Mouse (Mus musculus) neural tube, embryonic 11.5 days (tissue): ENCODE measurements at regions not wholly inside any gene's neighbourhood (a gene's known extent, or its start where the extent isn't known, plus 50 kb on each side); places are given as distances from the start of the nearest gene placed in this dataset.

Source experiments
- ATAC-seq: fragments of 200-750 bp; cut with Nextera tagmentation; 2 replicates; pipeline ENCODE4 v1.8.0; 2017; ENCODE audit warnings: moderate number of reproducible peaks, mild to moderate bottlenecking, moderate TSS enrichment, moderate library complexity; ENCODE audit not compliant: insufficient read depth, low FRiP score, low TSS enrichment
- DNase-seq: peaks from one replicate; pipeline ENCODE4 v3.0.0-alpha.2; 2015; ENCODE audit warnings: low spot score
- H3K27ac ChIP-seq: fragments of 300-500 bp; sonication (generic); 2 replicates; pipeline ENCODE4 v1.5.1; 2014; ENCODE audit warnings: low read depth, mild to moderate bottlenecking, low read length
- H3K27me3 ChIP-seq: fragments of 300-500 bp; sonication (generic); 2 replicates; pipeline ENCODE4 v1.6.1; 2014; ENCODE audit warnings: mild to moderate bottlenecking, low read length, mixed read lengths; ENCODE audit not compliant: control insufficient read depth, insufficient read depth
- H3K36me3 ChIP-seq: fragments of 300-500 bp; sonication (generic); 2 replicates; pipeline ENCODE4 v1.6.1; 2014; ENCODE audit warnings: mild to moderate bottlenecking, low read length, moderate library complexity, mixed read lengths; ENCODE audit not compliant: control insufficient read depth, insufficient read depth
- H3K4me1 ChIP-seq: fragments of 300-500 bp; sonication (generic); 2 replicates; pipeline ENCODE4 v1.6.1; 2014; ENCODE audit warnings: low read length, mixed read lengths; ENCODE audit not compliant: control insufficient read depth, insufficient read depth
- H3K4me2 ChIP-seq: fragments of 300-500 bp; sonication (generic); 2 replicates; pipeline ENCODE4 v1.6.1; 2014; ENCODE audit warnings: low read depth, mild to moderate bottlenecking, moderate library complexity
- H3K4me3 ChIP-seq: fragments of 300-500 bp; sonication (generic); 2 replicates; pipeline ENCODE4 v1.5.1; 2014; ENCODE audit warnings: low read depth, low read length
- H3K9ac ChIP-seq: fragments of 300-500 bp; sonication (generic); 2 replicates; pipeline ENCODE4 v1.6.1; 2014; ENCODE audit warnings: mild to moderate bottlenecking, low read length
- H3K9me3 ChIP-seq: fragments of 300-500 bp; sonication (generic); 2 replicates; pipeline ENCODE4 v1.6.1; 2016; ENCODE audit warnings: low read length; ENCODE audit not compliant: control insufficient read depth
- WGBS: fragments of 180-500 bp; shearing (Covaris S2); extraction: QIAGEN DNeasy Blood & Tissue Kit; methylation state at CpG from one replicate; pipeline ENCODE4 v1.1.7; 2014; 5-methylcytosine and 5-hydroxymethylcytosine counted together

GRCm38 (mm10) chr3:147133408-147133807 lies 281.2 kb downstream of the Ttll7 start:
- Histone ChIP-seq H3K36me3 (no peaks in the 10 kb centered on the region), H3K4me1 (no peaks in the 10 kb centered on the region), H3K27me3 (no peaks in the 10 kb centered on the region), H3K4me3 (no peak overlapping the region), H3K27ac (no peak overlapping the region), H3K4me2 (no peak overlapping the region), H3K9me3 (no peaks in the 10 kb centered on the region), H3K9ac (no peak overlapping the region)
- 88% methylated on average over 13 of the region's 13 CpGs for WGBS
- ATAC-seq (no peak), DNase-seq (no peak)

- Histone ChIP-seq H3K4me2 (no peak overlapping the region), H3K9ac (no peak overlapping the region), H3K36me3 (no peaks in the 10 kb centered on the region), H3K4me1 (no peaks in the 10 kb centered on the region), H3K4me3 (no peak overlapping the region), H3K27ac (no peak overlapping the region), H3K9me3 (no peaks in the 10 kb centered on the region), H3K27me3 (no peaks in the 10 kb centered on the region)
- ATAC-seq (no peak), DNase-seq (no peak)
- 64% methylated on average over 3 of the region's 3 CpGs for WGBS
Observed at GRCm38 (mm10) chr3:147140414-147140813, 288.2 kb downstream of the Ttll7 start.

- H3K4me2 ChIP-seq, result no peak overlapping the region
- no peaks in the 10 kb centered on the region for H3K36me3 ChIP-seq
- no peak overlapping the region for H3K27ac ChIP-seq
- WGBS, result 47% methylated on average over 3 of the region's 3 CpGs
- H3K4me3 ChIP-seq, result no peak overlapping the region
- no peaks in the 10 kb centered on the region for H3K27me3 ChIP-seq
- no peaks in the 10 kb centered on the region for H3K4me1 ChIP-seq
- no peak overlapping the region for H3K9ac ChIP-seq
- no peaks in the 10 kb centered on the region for H3K9me3 ChIP-seq
- ATAC-seq, result no peak
- no peak for DNase-seq
Observed at GRCm38 (mm10) chr3:147153456-147153855, 301.3 kb downstream of the Ttll7 start.

GRCm38 (mm10) chr3:147153998-147154397 lies 301.8 kb downstream of the Ttll7 start:
- WGBS, result 59% methylated on average over 2 of the region's 2 CpGs
- no peak for DNase-seq
- H3K4me2 ChIP-seq, result no peak overlapping the region
- no peaks in the 10 kb centered on the region for H3K9me3 ChIP-seq
- H3K27ac ChIP-seq, result no peak overlapping the region
- H3K9ac ChIP-seq, result no peak overlapping the region
- no peaks in the 10 kb centered on the region for H3K36me3 ChIP-seq
- no peak for ATAC-seq
- H3K4me1 ChIP-seq, result no peaks in the 10 kb centered on the region
- no peaks in the 10 kb centered on the region for H3K27me3 ChIP-seq
- no peak overlapping the region for H3K4me3 ChIP-seq

- no peak overlapping the region for H3K4me2 ChIP-seq
- H3K27ac ChIP-seq, result no peak overlapping the region
- 93% methylated on average over 10 of the region's 10 CpGs for WGBS
- no peak overlapping the region for H3K9ac ChIP-seq
- DNase-seq, result no peak
- H3K27me3 ChIP-seq, result no peaks in the 10 kb centered on the region
- no peaks in the 10 kb centered on the region for H3K4me1 ChIP-seq
- no peaks in the 10 kb centered on the region for H3K9me3 ChIP-seq
- no peaks in the 10 kb centered on the region for H3K36me3 ChIP-seq
- H3K4me3 ChIP-seq, result no peak overlapping the region
- ATAC-seq, result no peak
Observed at GRCm38 (mm10) chr3:147163126-147163525, 311.0 kb downstream of the Ttll7 start.

- Histone ChIP-seq H3K4me3 (no peak overlapping the region), H3K9ac (no peak overlapping the region), H3K9me3 (no peaks in the 10 kb centered on the region), H3K27ac (no peak overlapping the region), H3K36me3 (no peaks in the 10 kb centered on the region), H3K4me2 (no peak overlapping the region), H3K4me1 (no peaks in the 10 kb centered on the region), H3K27me3 (no peaks in the 10 kb centered on the region)
- ATAC-seq (no peak), DNase-seq (no peak)
- WGBS, result 92% methylated on average over 5 of the region's 5 CpGs
Observed at GRCm38 (mm10) chr3:147163540-147163939, 311.4 kb downstream of the Ttll7 start.

- DNase-seq, result no peak
- H3K4me3 ChIP-seq, result no peak overlapping the region
- H3K9ac ChIP-seq, result no peak overlapping the region
- no peak for ATAC-seq
- no peaks in the 10 kb centered on the region for H3K4me1 ChIP-seq
- no peak overlapping the region for H3K27ac ChIP-seq
- H3K9me3 ChIP-seq, result no peaks in the 10 kb centered on the region
- H3K36me3 ChIP-seq, result no peaks in the 10 kb centered on the region
- no peaks in the 10 kb centered on the region for H3K27me3 ChIP-seq
- 82% methylated on average over 6 of the region's 6 CpGs for WGBS
- no peak overlapping the region for H3K4me2 ChIP-seq
Observed at GRCm38 (mm10) chr3:147164931-147165330, 312.8 kb downstream of the Ttll7 start.

GRCm38 (mm10) chr3:147166555-147166954 lies 314.4 kb downstream of the Ttll7 start:
- no peaks in the 10 kb centered on the region for H3K9me3 ChIP-seq
- no peak overlapping the region for H3K9ac ChIP-seq
- no peak overlapping the region for H3K4me2 ChIP-seq
- H3K36me3 ChIP-seq, result no peaks in the 10 kb centered on the region
- 79% methylated on average over 5 of the region's 5 CpGs for WGBS
- no peak overlapping the region for H3K4me3 ChIP-seq
- H3K27me3 ChIP-seq, result no peaks in the 10 kb centered on the region
- no peak for DNase-seq
- no peaks in the 10 kb centered on the region for H3K4me1 ChIP-seq
- no peak for ATAC-seq
- H3K27ac ChIP-seq, result no peak overlapping the region

- no peaks in the 10 kb centered on the region for H3K9me3 ChIP-seq
- WGBS, result 79% methylated on average over 2 of the region's 2 CpGs
- no peak for ATAC-seq
Observed at GRCm38 (mm10) chr3:147169215-147169614, 317.0 kb downstream of the Ttll7 start.

More at GRCm38 (mm10) chr3:147169215-147169614, 317.0 kb downstream of the Ttll7 start:
- Histone ChIP-seq H3K27me3 (no peaks in the 10 kb centered on the region), H3K9ac (no peak overlapping the region), H3K4me1 (no peaks in the 10 kb centered on the region), H3K36me3 (no peaks in the 10 kb centered on the region), H3K27ac (no peak overlapping the region), H3K4me2 (no peak overlapping the region), H3K4me3 (no peak overlapping the region)
- no peak for DNase-seq
